Mouse (Mus musculus): ENCODE results near the gene Ctdsp1. TPM values are rescaled to one million over a fixed set of nuclear protein-coding genes. Genes with fewer than 3 reads are reported as not detected.
A peak's percentile ranks its signal among the peaks of the same experiment; 100 is the strongest.

Gene Ctdsp1
- total RNA-seq, 1 experiment: 17.9 TPM

GRCm38 (mm10) chr1:74415143-74415542 is 23.8 kb downstream of the Ctdsp1 start:
- in situ Hi-C loops (cut with MboI; ENCODE audit: low sequenced_read_pairs in 2 of 2, unreplicated experiment in 2 of 2): no loop called here

GRCm38 (mm10) chr1:74418747-74419439 is 27.6 kb downstream of the Ctdsp1 start:
- DNase-seq (ENCODE audit: low read depth, low spot score): no peak
- no peaks in the 10 kb centered on the region for H3K9me3 ChIP-seq (ENCODE audit: control insufficient read depth, insufficient read depth, low read depth, low read length)
- in situ Hi-C loops (cut with MboI; ENCODE audit: low sequenced_read_pairs in 2 of 2, unreplicated experiment in 2 of 2): no loop called here
- H3K4me3 ChIP-seq (ENCODE audit: insufficient read depth in 1 of 2, low read depth in 1 of 2, low read length in 2 of 2, poor library complexity in 1 of 2, severe bottlenecking in 1 of 2): peak overlapping the region in 1 of 2 experiments; percentile 34; a peak in 3 of 4 replicates
- no peak overlapping the region for H3K9ac ChIP-seq (ENCODE audit: insufficient read depth, low read depth, low read length, poor library complexity, severe bottlenecking)
- no peak overlapping the region for H3K27ac ChIP-seq (ENCODE audit: insufficient read depth, low read depth, low read length, poor library complexity, severe bottlenecking)
- H3K36me3 ChIP-seq (ENCODE audit: control insufficient read depth, insufficient read depth, low read length, poor library complexity, severe bottlenecking): no peaks in the 10 kb centered on the region
- no peak for TF ChIP-seq ZNF384 (IDR thresholded peaks at IDR 0.05; ENCODE audit: low read depth, low read length)
- TF ChIP-seq MAFK (IDR thresholded peaks at IDR 0.05; ENCODE audit: insufficient read depth, low read depth, low read length): no peak
- no peak for TF ChIP-seq HCFC1 (IDR thresholded peaks at IDR 0.05; ENCODE audit: borderline replicate concordance, insufficient read depth, low read length)
- TF ChIP-seq CHD2 (IDR thresholded peaks at IDR 0.05; ENCODE audit: low read depth, low read length): no peak
- TF ChIP-seq ZC3H11A (IDR thresholded peaks at IDR 0.05; ENCODE audit: borderline replicate concordance, low read depth, low read length): no peak
- peaks cover 5 to 15% of the 10 kb centered on the region in 2 experiments; a peak in 1 of 4 replicates for H3K4me1 ChIP-seq (ENCODE audit: control insufficient read depth in 2 of 2, insufficient read depth in 2 of 2, low read length in 2 of 2, poor library complexity in 1 of 2)

More at GRCm38 (mm10) chr1:74415143-74415542, 23.8 kb downstream of the Ctdsp1 start:
- Histone ChIP-seq H3K4me1 (ENCODE audit: control insufficient read depth in 2 of 2, insufficient read depth in 2 of 2, low read length in 2 of 2, poor library complexity in 1 of 2) (peaks cover 5 to 13% of the 10 kb centered on the region in 2 experiments; a peak in 1 of 4 replicates), H3K9ac (ENCODE audit: insufficient read depth, low read depth, low read length, poor library complexity, severe bottlenecking) (no peak overlapping the region), H3K9me3 (ENCODE audit: control insufficient read depth, insufficient read depth, low read depth, low read length) (no peaks in the 10 kb centered on the region), H3K4me3 (ENCODE audit: insufficient read depth in 1 of 2, low read depth in 1 of 2, low read length in 2 of 2, poor library complexity in 1 of 2, severe bottlenecking in 1 of 2) (no peak overlapping the region), H3K36me3 (ENCODE audit: control insufficient read depth, insufficient read depth, low read length, poor library complexity, severe bottlenecking) (no peaks in the 10 kb centered on the region), H3K27ac (ENCODE audit: insufficient read depth, low read depth, low read length, poor library complexity, severe bottlenecking) (no peak overlapping the region)
- TF ChIP-seq HCFC1 (IDR thresholded peaks at IDR 0.05; ENCODE audit: borderline replicate concordance, insufficient read depth, low read length) (no peak), ZC3H11A (IDR thresholded peaks at IDR 0.05; ENCODE audit: borderline replicate concordance, low read depth, low read length) (no peak), ZNF384 (IDR thresholded peaks at IDR 0.05; ENCODE audit: low read depth, low read length) (no peak), CHD2 (IDR thresholded peaks at IDR 0.05; ENCODE audit: low read depth, low read length) (no peak), MAFK (IDR thresholded peaks at IDR 0.05; ENCODE audit: insufficient read depth, low read depth, low read length) (no peak)
- DNase-seq (ENCODE audit: low read depth, low spot score): peak; percentile 41

- no peaks in the 10 kb centered on the region for H3K9me3 ChIP-seq (ENCODE audit: control insufficient read depth, insufficient read depth, low read depth, low read length)
- peaks cover 5 to 15% of the 10 kb centered on the region in 2 experiments; a peak in 1 of 4 replicates for H3K4me1 ChIP-seq (ENCODE audit: control insufficient read depth in 2 of 2, insufficient read depth in 2 of 2, low read length in 2 of 2, poor library complexity in 1 of 2)
- H3K36me3 ChIP-seq (ENCODE audit: control insufficient read depth, insufficient read depth, low read length, poor library complexity, severe bottlenecking): no peaks in the 10 kb centered on the region
- peak overlapping the region in 1 of 2 experiments; percentile 34; a peak in 3 of 4 replicates for H3K4me3 ChIP-seq (ENCODE audit: insufficient read depth in 1 of 2, low read depth in 1 of 2, low read length in 2 of 2, poor library complexity in 1 of 2, severe bottlenecking in 1 of 2)
- TF ChIP-seq ZC3H11A (IDR thresholded peaks at IDR 0.05; ENCODE audit: borderline replicate concordance, low read depth, low read length): no peak
- H3K9ac ChIP-seq (ENCODE audit: insufficient read depth, low read depth, low read length, poor library complexity, severe bottlenecking): no peak overlapping the region
- H3K27ac ChIP-seq (ENCODE audit: insufficient read depth, low read depth, low read length, poor library complexity, severe bottlenecking): no peak overlapping the region; the same call in 1 of the 2 replicates
- no peak for DNase-seq (ENCODE audit: low read depth, low spot score)
- in situ Hi-C loops (cut with MboI; ENCODE audit: low sequenced_read_pairs in 2 of 2, unreplicated experiment in 2 of 2): no loop called here
These were observed 28.1 kb downstream of the Ctdsp1 start for GRCm38 (mm10) chr1:74419440-74419794.

GRCm38 (mm10) chr1:74423147-74423546 is 31.8 kb downstream of the Ctdsp1 start:
- H3K9me3 ChIP-seq (ENCODE audit: control insufficient read depth, insufficient read depth, low read depth, low read length): no peaks in the 10 kb centered on the region
- in situ Hi-C loops (cut with MboI; ENCODE audit: low sequenced_read_pairs in 2 of 2, unreplicated experiment in 2 of 2): no loop called here
- DNase-seq (ENCODE audit: low read depth, low spot score): no peak
- no peak overlapping the region for H3K27ac ChIP-seq (ENCODE audit: insufficient read depth, low read depth, low read length, poor library complexity, severe bottlenecking)
- TF ChIP-seq ZC3H11A (IDR thresholded peaks at IDR 0.05; ENCODE audit: borderline replicate concordance, low read depth, low read length) (no peak), HCFC1 (IDR thresholded peaks at IDR 0.05; ENCODE audit: borderline replicate concordance, insufficient read depth, low read length) (no peak), MAFK (IDR thresholded peaks at IDR 0.05; ENCODE audit: insufficient read depth, low read depth, low read length) (no peak), CHD2 (IDR thresholded peaks at IDR 0.05; ENCODE audit: low read depth, low read length) (no peak), ZNF384 (IDR thresholded peaks at IDR 0.05; ENCODE audit: low read depth, low read length) (no peak)
- no peak overlapping the region for H3K4me3 ChIP-seq (ENCODE audit: insufficient read depth in 1 of 2, low read depth in 1 of 2, low read length in 2 of 2, poor library complexity in 1 of 2, severe bottlenecking in 1 of 2)
- peaks cover 5 to 7% of the 10 kb centered on the region in 2 experiments; a peak in 1 of 4 replicates for H3K4me1 ChIP-seq (ENCODE audit: control insufficient read depth in 2 of 2, insufficient read depth in 2 of 2, low read length in 2 of 2, poor library complexity in 1 of 2)
- H3K9ac ChIP-seq (ENCODE audit: insufficient read depth, low read depth, low read length, poor library complexity, severe bottlenecking): no peak overlapping the region
- no peaks in the 10 kb centered on the region for H3K36me3 ChIP-seq (ENCODE audit: control insufficient read depth, insufficient read depth, low read length, poor library complexity, severe bottlenecking)

All from ES-E14 (cell line).